Mouse (Mus musculus) layer of hippocampus, adult 8-10 months (tissue): ENCODE results near the gene Scrt2. TPM values are rescaled to one million over a fixed set of nuclear protein-coding genes. Genes with fewer than 3 reads are reported as not detected.

ENCODE experiments used
- DNase-seq, 2 experiments: peaks; one replicate each; pipeline ENCODE4 v3.0.0; 2022; ENCODE audit warnings: low spot score in 2 of 2
- total RNA-seq, 4 experiments: library from RNA; stranded (reverse); gene quantifications; 2 replicates each; pipeline ENCODE4 v1.2.4; 2022

Scrt2 gene
- total RNA-seq, 4 experiments from 2014 or later = 16.9 to 20.3 (median 18.4) TPM

DNA sequence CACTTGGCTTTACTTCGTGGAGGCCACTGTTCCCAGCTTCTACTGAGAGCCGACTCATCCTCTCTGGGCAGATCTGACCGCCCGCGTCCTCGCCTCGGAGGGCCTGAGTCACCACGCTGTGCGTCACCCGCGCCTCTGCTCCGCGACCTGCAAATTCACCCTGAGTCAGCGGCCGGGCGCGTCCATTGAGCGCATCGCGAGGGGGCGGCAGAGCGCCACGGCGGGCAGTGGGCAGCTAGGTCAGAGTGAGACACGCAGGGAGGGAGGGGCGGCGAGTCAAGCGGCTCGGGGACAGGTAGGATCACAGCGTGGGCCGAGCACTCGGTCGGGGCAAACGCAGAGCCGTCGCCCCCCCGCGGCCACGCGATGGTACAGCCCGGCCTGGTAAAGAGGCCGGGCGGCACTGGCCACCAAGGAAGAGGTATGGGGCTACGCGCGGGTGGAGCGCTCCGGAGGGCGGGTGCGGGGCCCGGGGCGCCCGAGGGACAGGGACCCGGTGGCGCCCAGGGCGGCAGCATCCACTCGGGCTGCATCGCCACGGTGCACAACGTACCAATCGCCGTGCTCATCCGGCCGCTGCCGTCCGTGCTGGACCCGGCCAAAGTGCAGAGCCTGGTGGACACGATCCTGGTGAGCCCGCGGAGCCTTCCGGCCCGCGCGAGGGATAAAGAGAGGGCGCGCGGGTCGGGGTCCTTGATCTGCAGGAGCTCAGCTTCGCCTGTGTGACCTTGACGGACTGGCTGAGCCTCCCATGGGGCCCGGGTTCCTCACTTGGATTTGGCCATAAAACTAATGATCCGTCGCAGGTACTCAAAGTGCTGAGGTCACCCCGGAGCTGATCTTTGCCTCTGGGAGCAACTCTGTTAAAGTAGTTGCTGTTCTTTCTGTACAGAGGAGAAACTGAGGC is 24.2 kb downstream of the Scrt2 start, which contains the start of gene Srxn1:
Srxn1 (plus strand) TSS at position 199 of the 907 bp plus-strand sequence.
- peak; percentile 78 to 79 for DNase-seq

DNA sequence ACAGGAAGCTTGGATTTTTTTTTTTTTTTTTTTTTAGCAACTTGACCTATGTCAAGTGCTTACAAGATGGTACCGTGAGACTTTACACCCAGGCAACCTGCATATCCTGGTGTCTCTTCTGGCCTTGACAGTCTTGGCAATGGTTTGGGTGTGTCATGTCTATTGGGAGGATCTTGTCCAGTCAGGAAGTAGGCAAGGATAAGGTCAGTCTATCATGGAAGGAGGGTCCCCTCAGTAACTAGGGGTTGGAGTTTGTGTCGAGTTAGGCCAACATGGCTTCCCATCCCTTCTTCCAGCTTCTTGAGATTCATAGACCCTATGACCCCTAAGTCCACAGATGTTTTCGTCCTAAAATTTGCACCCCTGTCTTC is 24.9 kb downstream of the Scrt2 start:
- no peak for DNase-seq

DNA sequence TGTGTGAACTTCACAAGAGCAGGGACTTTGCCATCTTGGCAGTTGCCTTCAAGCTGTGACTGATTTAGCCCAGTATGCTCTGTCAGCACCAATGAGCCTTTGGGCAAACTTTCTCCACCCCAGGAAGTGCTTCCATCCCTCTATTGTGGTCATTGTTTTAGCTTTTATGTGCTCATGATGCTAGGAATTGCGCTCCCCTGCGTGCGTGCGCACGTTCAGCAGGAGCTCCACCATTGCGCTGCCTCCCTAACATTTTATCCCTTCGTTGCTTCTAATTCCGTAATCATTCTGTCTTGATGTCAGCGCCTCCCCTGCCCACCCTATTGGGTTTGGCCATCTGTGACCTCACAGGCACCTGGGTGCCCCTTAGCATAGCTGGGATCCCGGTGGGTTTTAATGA is 25.3 kb downstream of the Scrt2 start:
- DNase-seq = no peak

DNA sequence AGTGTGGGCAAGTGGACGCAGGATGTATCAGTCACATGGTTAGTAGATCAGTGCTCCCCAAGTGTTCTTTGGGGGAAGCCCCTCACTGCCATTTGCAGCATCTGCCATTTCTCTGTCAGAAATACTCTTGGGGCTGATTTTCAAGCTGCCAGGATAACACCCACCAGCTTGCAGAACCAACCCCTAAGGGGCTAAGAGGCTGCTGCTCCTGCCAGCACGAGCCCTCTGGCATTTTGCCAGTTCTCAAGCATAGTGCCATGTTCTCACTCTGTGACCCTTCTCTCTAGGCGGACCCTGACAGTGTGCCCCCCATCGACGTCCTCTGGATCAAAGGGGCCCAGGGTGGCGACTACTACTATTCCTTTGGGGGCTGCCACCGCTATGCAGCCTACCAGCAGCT is 27.4 kb downstream of the Scrt2 start:
- DNase-seq = no peak

DNA sequence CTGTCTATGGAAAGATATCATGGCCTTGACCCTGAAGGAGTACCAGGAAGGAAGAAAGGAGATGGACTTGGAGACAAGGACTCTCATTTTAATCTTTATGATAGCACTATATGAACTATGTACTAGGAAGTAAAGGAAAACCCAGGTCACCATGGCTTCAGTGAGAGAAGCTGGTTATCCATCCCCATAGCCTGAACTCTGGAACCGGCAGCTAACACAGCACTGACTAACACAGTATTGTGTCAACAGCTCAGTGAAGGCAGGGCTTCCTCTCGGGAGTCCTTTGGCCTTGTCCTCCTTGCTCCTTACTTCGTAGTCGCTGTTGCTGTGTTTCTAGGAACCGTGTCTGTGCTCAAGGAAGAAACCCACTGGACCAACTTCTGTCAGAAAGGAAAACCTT is 28.1 kb downstream of the Scrt2 start:
- DNase-seq = no peak

DNA sequence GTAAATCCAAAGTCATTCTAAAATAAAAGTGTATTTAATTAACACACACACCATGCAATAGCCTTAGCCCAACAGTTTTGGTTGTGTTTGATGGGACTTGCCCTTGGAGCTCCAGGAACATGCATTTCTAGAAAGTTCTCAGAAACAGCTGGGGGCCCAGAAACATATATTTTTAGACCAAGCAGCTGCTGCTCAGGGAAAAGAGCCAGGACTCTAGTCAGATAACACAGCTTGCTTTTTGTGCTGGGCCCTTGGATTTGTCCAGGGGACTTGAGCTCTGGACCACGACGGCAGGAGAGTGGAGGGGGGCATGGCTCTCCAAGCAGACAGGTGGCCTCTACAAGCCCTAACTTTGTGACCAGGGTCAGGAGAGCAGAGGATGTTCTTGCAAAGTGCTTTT is 30.0 kb downstream of the Scrt2 start:
- no peak for DNase-seq

DNA sequence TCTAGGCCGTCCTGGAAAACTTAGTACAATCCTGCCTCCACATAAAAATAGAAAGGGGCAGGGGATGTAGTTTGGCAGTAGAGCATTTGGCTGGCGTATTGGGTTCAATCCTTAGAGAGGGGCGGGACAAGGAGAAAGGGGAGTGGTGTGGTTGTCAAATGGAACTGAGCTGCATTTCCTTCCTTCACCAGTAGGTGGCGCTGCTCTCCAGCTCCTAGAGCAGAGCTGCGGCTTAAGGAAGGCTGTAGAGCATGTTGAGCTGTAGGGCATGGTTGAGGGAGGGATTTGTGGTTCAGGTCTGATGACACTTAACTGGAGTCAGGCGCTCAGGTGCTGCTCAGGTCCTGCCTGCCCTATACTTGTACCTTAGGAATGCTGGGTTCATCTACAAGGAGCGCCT is 30.6 kb downstream of the Scrt2 start:
- DNase-seq = peak; percentile 85 to 96

DNA sequence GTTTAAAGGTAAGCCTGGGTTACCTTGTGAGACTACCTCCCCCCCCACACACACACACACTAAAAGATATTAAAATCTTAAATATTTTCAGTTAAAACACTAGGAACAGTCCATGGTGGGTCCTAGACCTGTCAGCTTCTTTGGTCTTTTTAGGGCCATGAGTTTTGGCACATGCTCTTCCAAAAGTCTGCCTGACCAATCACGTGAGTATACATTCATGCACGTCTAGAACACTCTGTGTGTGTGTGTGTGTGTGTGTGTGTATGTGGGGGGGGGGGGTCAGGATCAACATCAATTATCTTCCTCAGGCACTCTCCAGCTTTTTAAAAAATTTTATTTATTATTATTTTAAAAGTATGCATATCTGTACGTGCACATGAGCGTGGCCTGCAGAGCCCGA is 31.2 kb downstream of the Scrt2 start:
- no peak for DNase-seq

DNA sequence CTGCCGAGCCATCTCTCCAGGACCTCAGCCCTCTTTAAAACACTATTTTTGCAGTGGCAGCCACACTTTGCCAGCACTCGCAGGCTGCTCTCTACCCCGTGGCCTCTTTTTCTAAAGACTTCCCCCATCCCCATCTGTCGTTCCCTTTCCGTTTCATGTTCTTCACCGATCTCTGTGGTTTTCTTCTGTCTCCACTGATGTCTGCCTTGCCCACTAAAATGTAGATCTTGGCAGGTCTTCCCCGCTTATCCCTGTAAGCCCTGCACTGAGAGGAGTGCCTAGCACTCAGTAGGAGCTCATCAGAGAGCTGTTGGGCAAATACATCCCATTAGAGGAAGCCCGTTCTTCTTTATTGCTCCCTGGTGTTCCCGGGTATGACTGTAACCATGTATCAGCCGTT is 31.6 kb downstream of the Scrt2 start:
- no peak for DNase-seq

DNA sequence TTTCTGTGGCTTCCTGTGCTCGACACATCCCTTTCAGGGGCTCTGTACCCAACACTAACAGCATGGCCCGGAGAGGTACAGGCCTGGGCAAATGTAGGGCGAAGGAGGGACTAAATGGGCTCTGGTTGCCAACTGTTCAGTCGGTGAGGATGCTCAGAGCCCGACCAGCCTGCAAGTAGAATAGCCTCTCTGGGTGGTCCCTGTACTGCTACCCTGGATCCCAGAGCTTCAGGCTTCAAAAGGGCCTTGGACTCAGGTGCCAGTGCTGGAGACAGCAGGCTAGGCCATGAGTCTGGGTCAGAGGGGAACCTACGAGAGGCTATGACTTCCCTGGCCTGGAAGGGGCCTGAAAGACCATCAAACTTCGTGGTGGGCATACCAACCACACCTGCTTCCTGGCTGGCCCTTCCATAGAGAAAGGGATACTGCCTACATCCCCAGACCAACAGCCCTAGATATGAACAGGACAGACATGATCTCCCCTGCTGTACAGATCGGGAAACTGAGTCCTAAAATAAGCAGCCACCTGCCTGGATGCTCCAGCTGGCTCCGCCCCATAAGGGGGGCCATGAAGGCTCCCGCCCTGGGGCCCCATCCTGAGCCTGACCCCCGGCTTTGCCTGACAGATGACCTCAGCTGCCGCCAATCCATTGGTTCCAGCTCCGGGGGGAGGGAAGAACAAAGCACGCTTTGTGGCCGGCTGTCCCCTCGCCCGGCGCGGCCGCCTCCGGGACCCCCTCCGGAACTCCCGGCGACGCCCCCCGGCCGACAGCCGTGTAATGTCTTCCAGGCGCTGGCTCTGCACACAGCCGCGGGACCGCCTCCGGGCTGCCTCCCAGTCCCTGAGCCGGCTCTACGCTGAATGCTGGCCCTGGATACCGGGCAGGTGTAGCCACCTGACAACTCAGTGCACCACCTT is 33.0 kb downstream of the Scrt2 start:
- DNase-seq = no peak

DNA sequence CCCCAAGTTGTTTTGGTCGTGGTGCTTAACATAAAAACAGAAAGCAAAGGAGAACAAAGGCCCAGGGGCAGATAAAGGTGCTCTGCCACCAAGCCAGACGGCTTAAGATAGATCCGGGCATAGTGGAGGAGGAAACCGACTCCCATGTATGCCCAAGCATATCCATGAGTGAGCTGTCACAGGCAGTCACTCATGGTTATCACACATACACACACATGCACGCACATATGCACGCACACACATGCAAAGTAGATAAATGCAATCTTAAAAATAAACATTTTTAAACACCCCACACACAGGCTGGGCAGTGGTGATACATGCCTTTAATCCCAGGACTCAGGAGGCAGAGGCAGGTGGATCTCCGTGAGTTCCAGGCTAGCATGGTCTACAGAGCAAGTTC is 36.4 kb downstream of the Scrt2 start:
- no peak for DNase-seq

DNA sequence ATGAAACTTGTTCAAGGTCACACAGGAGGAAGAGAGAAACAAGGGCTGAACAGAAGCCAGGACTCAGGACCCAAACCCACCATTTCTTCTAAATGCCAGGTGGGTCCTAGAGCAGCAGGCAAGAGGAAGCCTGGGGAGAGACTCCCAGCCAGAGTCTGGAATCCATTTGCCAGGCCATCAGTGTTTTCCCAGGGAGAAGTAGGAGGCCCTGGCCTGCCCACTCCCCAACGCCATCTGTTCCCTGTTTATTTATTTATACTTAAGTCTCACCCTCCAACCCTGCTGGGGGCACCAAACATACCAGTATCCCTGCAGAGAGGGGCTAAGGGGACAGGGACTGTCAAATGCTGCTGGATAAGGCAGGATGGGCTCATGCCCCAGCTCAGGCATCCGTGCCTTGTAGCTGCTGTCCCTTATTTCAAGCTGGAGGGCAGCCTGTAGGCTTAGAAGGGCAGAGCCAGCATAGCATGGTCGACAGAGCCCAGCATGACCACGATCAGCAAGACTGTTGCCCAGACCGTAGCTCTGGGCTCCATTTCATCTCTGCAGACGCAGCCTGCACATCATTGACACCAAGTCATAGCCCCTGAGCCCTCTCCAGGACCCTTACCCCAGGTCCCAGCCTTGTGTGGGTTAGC is 38.0 kb downstream of the Scrt2 start:
- no peak for DNase-seq

DNA sequence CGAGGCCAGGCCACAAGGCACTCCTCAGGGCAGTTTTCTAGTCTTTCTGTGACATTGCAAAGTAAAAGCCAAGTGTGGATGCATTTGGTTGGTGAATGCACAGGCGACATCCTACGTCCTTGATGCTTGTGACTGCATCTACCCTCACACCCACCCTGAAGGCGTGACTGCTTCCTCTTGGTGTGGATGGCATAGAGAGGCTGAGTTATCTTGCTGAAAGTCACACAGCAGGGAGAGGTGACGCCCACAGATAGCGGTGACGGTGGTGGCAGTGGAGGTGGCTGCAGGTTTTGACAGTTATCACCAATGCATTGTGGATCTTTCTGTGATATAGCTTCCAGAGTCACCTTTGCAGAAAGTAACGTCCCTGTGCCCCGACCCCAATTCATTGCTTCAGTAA is 41.6 kb downstream of the Scrt2 start:
- no peak for DNase-seq

DNA sequence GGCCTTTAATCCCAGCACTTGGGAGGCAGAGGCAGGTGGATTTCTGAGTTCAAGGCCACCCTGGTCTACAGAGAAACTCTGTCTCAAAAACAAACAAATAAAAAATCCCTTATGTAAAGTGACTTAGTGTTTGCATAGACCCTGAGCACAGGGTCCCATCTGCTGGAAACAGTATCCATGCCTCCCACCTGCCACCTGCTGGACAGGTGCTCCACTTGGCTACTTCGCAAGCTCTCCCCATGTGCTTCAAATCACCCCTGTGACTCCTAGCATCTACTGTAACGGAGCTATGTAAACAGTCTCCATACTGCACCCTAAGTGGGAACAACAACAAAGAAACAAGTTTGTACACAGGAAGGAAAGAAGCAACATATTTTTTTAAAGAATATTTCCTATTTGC is 47.3 kb downstream of the Scrt2 start:
- no peak for DNase-seq

DNA sequence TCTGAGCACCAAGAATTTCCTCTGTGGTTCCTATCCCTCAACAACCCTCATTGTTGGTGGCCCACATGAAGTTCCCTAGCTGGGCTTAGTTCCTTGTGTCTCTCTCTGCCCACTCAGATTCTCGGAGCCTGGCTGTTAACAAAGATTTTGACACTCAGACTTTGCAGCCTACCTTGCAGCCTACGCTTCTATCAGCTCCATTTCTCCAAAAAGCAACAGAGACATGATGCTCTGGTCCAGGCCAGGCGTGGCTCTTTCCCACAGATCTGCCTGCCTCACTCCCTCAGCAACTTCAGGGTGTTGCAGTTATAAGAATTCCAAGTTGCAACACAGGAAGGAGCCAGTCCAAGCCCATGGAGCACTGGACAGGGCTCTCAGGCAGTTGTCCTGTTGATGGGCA is 48.4 kb downstream of the Scrt2 start:
- DNase-seq = no peak

DNA sequence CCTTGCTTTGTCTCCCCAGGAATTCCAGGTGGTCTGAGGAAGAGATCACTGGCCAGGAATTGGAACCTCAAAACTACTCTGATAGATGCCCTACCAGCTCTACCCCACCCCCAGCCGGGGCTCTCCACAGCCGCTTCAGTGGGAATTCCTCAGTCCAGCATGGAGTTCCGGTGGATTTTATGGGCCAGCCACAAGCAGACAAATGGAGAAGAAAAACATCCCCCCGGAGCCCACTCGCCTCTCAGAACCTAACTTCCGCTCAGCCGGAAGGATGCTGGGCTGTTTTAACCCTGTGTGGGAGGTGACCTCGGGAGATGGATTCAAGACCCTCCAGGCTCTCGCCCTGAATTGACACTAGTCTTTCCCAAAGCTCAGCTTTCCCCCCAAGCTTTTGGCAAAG is 50.7 kb downstream of the Scrt2 start:
- DNase-seq = no peak

DNA sequence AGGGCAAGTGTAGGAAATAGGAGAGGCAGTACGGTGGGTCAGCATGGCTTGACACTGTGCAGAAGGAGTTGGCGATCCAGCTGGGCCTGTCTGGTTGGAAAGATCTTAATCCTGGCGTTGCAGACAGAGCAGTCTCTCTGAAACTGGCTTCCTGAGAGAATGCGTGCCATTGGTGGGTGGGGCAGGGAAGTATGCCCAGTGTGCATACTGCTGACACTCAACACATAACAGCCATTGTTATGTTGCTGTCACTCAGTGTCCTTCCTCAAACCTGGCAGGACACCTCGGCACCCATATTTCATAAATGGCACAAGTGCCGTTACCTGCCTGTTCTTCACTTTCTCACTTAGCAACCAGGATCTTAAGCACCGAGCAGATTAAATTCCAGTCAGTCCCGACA is 51.4 kb downstream of the Scrt2 start:
- no peak for DNase-seq

DNA sequence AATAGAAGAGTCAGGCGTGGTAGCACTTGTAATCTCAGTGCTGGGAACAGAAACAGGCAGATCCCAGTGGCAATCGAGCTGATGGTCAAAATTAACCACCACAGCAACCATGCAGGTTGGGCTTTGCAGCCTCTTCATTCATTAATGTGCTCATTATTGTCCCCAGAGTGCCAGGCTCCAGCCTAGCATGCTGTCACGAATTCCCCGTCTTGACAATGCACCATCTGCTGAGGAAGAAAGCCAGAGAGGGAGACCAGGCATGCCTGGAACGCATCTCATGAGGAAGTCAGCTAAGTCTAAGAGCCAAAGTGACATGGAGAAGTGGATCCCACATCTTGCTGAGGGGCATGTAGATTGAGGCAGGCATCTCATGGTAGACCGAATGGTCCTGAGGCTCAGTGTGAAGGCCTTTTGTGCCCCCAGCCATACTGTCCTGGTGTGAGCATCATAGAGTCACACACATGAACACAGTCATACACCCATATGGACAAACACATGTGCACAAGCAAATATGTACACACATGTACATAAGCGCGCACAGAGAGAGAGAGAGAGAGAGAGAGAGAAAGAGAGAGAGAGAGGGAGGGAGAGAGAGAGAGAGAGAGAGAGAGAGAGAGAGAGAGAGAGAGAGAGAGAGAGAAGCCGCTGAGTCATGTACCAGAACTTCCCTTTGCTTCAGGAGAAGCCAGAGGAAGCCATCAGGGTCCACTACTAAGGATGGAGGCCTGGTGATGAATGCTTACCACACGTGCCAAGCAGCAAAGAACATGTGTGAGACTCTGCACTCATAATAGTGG is 58.1 kb downstream of the Scrt2 start:
- DNase-seq = peak; percentile 40 to 62

DNA sequence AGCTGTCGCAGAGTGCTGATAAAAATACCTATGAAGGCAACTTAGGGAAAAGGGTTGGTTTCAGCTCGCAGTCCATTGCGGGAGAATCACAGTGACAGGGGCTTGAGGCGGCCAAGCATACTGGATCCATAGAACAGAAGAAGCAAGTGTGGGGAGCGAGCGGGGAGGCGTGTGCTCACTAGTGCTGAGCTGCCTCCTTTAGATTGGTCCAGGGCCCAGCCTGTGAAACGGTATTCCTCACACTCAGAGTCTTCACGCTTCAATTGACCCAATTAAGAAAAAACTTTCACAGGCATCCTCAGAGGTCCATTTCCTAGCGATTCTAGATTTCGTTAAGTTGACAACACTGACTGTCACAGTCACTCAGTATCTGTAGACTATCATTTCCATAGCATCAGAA is 59.6 kb downstream of the Scrt2 start:
- no peak for DNase-seq

DNA sequence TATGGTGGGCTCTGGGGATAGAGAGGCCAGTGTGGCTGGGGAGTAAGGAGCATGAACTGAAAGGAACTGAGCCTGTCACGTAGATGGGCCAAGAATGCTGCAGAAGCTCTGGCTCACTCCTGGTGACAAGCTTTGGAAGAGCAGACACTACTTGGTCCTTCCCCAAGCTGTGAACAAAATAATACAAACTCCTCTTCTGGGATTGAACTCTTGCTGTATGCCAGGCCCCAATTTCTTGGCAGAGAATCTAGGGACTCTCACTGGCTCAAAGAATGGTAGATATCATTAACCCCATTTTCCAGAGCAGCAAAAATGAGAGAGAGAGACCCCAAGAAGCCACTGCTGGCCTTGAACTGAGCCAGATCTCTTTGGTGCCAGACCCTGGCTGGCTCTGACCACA is 60.2 kb downstream of the Scrt2 start:
- no peak for DNase-seq

DNA sequence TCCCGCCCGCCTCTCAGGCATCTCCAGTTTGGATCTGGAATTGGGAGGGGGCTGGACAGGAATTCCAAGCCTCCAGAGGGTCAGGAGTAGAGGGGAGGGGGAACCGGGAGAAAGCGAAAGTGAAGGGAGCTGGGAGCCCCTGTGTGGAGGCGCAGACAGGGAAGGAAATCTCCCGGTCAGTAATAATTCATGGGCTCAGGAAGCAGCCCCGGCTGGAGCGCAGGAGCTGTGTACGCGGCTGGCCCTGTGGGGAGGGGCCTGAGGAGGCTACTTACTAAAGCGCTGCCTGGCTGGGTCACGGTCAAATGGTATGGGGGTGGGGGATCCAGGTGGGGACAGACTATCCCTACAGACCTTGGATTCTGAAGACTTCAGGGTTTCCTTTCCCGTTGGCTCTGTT is 60.7 kb downstream of the Scrt2 start:
- no peak for DNase-seq
